Mouse (Mus musculus) kidney, postnatal 25 days (tissue): ENCODE measurements around the gene Sat1.
"Not testable (repeated sequence)": the region's sequence is repeated elsewhere in the genome, so short reads cannot be mapped to it uniquely, and the experiment has no call there.

Experiments
- DNase-seq, 2 experiments: peaks; one replicate each; pipeline ENCODE4 v3.0.0; 2021; ENCODE audit warnings: mixed read lengths in 2 of 2

Gene Sat1

GRCm38 (mm10) chrX:155216271-155216670, at the start of gene Sat1:
Gene Sat1 (minus strand): TSS chrX:155216449.
- DNase-seq = peak; percentile 95 to 97

- no peak for DNase-seq
These were observed 46.6 kb upstream of the Sat1 start for GRCm38 (mm10) chrX:155262915-155263252.

- peak; percentile 91 to 94 for DNase-seq
These were observed 46.1 kb upstream of the Sat1 start, which contains the start of gene Acot9 for GRCm38 (mm10) chrX:155262235-155262914. Gene Acot9 (plus strand): TSS chrX:155262443.

GRCm38 (mm10) chrX:155256856-155257255, 40.6 kb upstream of the Sat1 start:
- no peak for DNase-seq

GRCm38 (mm10) chrX:155218277-155218676, 2.0 kb upstream of the Sat1 start:
- no peak for DNase-seq

GRCm38 (mm10) chrX:155215501-155216248, 574 bp downstream of the Sat1 start:
- peak; percentile 24 to 55 for DNase-seq

- peak in 1 of 2 experiments; percentile 8 for DNase-seq
These were observed 1.7 kb downstream of the Sat1 start for GRCm38 (mm10) chrX:155214291-155215136.

- DNase-seq = peak; percentile 33 to 51
These were observed 7.6 kb downstream of the Sat1 start for GRCm38 (mm10) chrX:155208671-155209070.

- not testable (repeated sequence) for DNase-seq
These were observed 10.8 kb downstream of the Sat1 start for GRCm38 (mm10) chrX:155205436-155205835.

- DNase-seq = no peak
These were observed 13.6 kb downstream of the Sat1 start for GRCm38 (mm10) chrX:155202406-155203305.

- DNase-seq = no peak
These were observed 14.4 kb downstream of the Sat1 start for GRCm38 (mm10) chrX:155201799-155202198.

GRCm38 (mm10) chrX:155194979-155195378, 21.3 kb downstream of the Sat1 start:
- no peak for DNase-seq

GRCm38 (mm10) chrX:155193732-155194443, 22.4 kb downstream of the Sat1 start:
- no peak for DNase-seq

GRCm38 (mm10) chrX:155191941-155192340, 24.3 kb downstream of the Sat1 start:
- DNase-seq = peak; percentile 24 to 65

GRCm38 (mm10) chrX:155177640-155178039, 38.6 kb downstream of the Sat1 start:
- DNase-seq = no peak

- no peak for DNase-seq
These were observed 39.0 kb downstream of the Sat1 start for GRCm38 (mm10) chrX:155177230-155177629.

- no peak for DNase-seq
These were observed 40.7 kb downstream of the Sat1 start for GRCm38 (mm10) chrX:155175568-155175967.

GRCm38 (mm10) chrX:155172310-155172709, 43.9 kb downstream of the Sat1 start:
- no peak for DNase-seq

GRCm38 (mm10) chrX:155171754-155172153, 44.5 kb downstream of the Sat1 start:
- no peak for DNase-seq

- no peak for DNase-seq
These were observed 46.4 kb downstream of the Sat1 start for GRCm38 (mm10) chrX:155169886-155170285.

- DNase-seq = no peak
These were observed 48.6 kb downstream of the Sat1 start for GRCm38 (mm10) chrX:155167667-155168066.

GRCm38 (mm10) chrX:155166313-155166712, 49.9 kb downstream of the Sat1 start:
- no peak for DNase-seq
